Mouse (Mus musculus): ENCODE data around the gene Gng12. TPM values are rescaled to one million over a fixed set of nuclear protein-coding genes. Genes with fewer than 3 reads are reported as not detected.

Gene Gng12
- total RNA-seq, 2 experiments from 2014 or later, result 75.7 to 86.9 TPM

DNA sequence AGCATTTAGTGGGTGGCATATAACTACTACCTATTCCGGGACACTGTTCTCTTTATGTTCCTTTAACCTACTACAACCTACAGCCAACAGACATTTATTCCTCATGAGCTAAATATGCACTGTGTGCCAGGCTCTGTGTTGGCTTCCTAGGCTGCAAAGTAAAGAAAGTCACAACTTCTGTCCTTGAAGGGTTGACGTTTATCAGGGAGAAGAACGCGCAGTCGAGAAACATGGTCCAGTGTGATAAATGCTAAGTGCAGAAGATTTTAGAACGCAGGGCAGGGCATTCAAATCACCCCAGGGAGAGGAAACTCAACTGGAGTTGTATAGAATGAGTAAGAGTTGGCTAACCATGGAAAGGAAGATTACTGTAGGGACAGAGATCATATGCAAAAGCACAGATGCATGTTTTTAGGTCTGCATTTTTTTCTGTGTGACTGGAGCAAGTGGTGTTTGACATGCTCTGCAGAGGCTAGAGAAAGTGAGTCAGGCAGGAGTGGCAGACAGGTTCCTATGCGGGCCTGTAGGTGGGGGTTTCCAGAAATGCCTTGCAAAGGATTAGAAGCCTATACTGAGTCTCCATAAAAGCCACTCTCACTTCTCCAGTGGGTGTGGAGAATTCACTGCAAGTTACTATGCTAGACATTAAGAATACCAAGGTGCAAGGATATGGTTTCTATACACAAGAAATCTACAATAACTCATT, 161.9 kb downstream of the Gng12 start:
- DNase-seq (ENCODE audit: extremely low spot score in 1 of 2, low spot score in 2 of 2), result no peak
- intact Hi-C loops (cut with DNase I), result no loop called here

DNA sequence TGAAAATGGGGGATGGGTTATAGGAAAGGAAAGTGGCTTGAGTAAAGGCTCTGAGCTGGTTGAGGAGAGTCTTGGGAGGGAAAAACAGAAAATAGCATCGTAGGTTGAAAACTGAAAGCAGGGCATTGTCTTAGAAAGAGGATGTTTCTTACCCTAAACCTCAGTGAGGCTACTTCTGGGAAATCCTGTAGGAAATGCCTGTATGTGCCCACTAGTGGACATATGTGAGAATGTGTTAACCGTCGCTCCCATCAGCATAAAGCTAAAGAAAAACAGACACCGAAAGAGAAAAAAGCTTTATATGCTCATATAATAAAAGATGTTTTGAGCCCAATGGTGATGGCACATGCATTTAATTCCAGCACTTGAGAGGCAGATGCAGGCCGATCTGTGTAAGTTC, 163.9 kb downstream of the Gng12 start:
- intact Hi-C loops (cut with DNase I), result no loop called here
- no peak for DNase-seq (ENCODE audit: extremely low spot score in 1 of 2, low spot score in 2 of 2)

DNA sequence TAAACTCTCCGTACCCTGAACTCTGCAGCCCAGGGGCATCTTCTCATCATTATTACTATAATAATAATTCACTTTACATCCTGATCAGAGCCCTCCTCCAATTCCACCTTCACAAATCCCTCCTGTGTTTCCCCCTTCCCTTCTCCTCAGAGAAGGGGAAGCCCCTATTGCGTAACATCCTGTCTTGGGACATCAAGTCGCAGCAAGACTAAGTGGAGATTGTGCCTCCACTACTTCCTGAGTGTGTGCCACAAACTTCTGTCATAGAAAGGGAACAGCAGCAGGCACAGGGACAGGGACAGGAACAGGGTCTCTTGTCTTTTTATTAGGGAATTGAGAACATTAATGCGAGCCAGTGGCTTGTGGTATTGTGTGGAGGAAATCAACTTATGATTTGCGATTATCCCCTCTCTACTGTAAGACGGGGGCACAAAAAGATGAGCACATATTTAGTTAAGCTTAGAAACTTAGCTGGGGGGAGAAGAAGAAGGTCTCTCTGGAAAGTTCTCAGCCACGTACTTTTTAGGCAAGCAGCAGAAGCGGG, 173.1 kb downstream of the Gng12 start:
- DNase-seq (ENCODE audit: extremely low spot score in 1 of 2, low spot score in 2 of 2), result no peak
- intact Hi-C loops (cut with DNase I), result no loop called here

DNA sequence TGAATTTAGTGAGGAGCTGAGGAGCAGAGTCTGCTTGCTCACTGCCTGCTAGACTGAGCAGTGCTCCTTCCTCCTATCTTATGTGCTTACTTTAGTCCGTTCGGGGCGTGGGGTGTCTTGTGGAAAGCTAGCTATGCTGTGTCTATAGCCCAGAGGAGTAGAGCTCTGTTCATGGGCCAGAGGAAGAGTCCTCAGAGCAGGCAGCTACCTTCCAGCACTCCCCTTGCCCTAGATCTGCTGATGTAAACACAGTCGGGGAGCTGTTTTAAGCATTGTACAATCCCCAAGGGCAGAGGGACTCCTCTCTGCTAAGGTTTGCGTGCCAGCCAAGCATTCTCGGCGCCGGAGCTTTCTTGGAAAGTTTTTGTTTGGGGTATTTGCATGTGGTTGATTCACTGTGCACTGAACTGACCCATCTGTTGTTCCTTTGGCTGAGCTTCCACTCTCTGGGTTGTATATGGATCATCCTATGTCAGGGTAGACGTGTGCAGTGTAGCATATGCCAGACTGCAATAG, 173.7 kb downstream of the Gng12 start:
- DNase-seq (ENCODE audit: extremely low spot score in 1 of 2, low spot score in 2 of 2), result no peak
- intact Hi-C loops (cut with DNase I), result no loop called here

Other genes with a start within 250 kb of the Gng12 start
- gene Vmn1r35, start 210.5 kb upstream of the Gng12 start, total RNA-seq (2021), result not detected
- gene Vmn1r36, start 177.2 kb upstream of the Gng12 start, total RNA-seq (2021), result not detected
- gene Vmn1r37, start 167.0 kb upstream of the Gng12 start, total RNA-seq (2021), result not detected
- not detected for gene Vmn1r38, start 113.8 kb upstream of the Gng12 start, total RNA-seq (2021)
- gene Vmn1r39, start 85.8 kb upstream of the Gng12 start, total RNA-seq (2021), result not detected
- gene Gadd45a, start 141.1 kb downstream of the Gng12 start, total RNA-seq (2021), result 1 to 10 TPM; 4.8 to 5.5 TPM